Mouse (Mus musculus): Measurements from ENCODE around the gene H2afy.
"Not testable (repeated sequence)": the region's sequence is repeated elsewhere in the genome, so short reads cannot be mapped to it uniquely, and the experiment has no call there.

H2afy gene

GRCm38 (mm10) chr13:56073186-56073585 is 63.0 kb downstream of the H2afy start:
- no peak for DNase-seq (ENCODE audit: low read depth, low spot score)

- no peak for DNase-seq (ENCODE audit: low read depth, low spot score)
These were observed 63.9 kb downstream of the H2afy start for GRCm38 (mm10) chr13:56072268-56072607.

- peak; percentile 62 for DNase-seq (ENCODE audit: low read depth, low spot score)
These were observed 64.4 kb downstream of the H2afy start for GRCm38 (mm10) chr13:56071586-56072267.

GRCm38 (mm10) chr13:56069643-56070042 is 66.5 kb downstream of the H2afy start:
- DNase-seq (ENCODE audit: low read depth, low spot score): no peak

- DNase-seq (ENCODE audit: low read depth, low spot score): no peak
These were observed 67.6 kb downstream of the H2afy start for GRCm38 (mm10) chr13:56068517-56068916.

- DNase-seq (ENCODE audit: low read depth, low spot score): no peak
These were observed 69.3 kb downstream of the H2afy start for GRCm38 (mm10) chr13:56066904-56067303.

- DNase-seq (ENCODE audit: low read depth, low spot score): no peak
These were observed 70.0 kb downstream of the H2afy start for GRCm38 (mm10) chr13:56066152-56066551.

GRCm38 (mm10) chr13:56057761-56058160 is 78.4 kb downstream of the H2afy start:
- DNase-seq (ENCODE audit: low read depth, low spot score): no peak

- DNase-seq (ENCODE audit: low read depth, low spot score): no peak
These were observed 80.4 kb downstream of the H2afy start for GRCm38 (mm10) chr13:56055720-56056119.

- no peak for DNase-seq (ENCODE audit: low read depth, low spot score)
These were observed 82.1 kb downstream of the H2afy start for GRCm38 (mm10) chr13:56054089-56054488.

- no peak for DNase-seq (ENCODE audit: low read depth, low spot score)
These were observed 83.4 kb downstream of the H2afy start for GRCm38 (mm10) chr13:56052781-56053180.

GRCm38 (mm10) chr13:56050246-56050645 is 85.9 kb downstream of the H2afy start:
- DNase-seq (ENCODE audit: low read depth, low spot score): no peak

GRCm38 (mm10) chr13:56042221-56042620 is 93.9 kb downstream of the H2afy start:
- DNase-seq (ENCODE audit: low read depth, low spot score): no peak

- no peak for DNase-seq (ENCODE audit: low read depth, low spot score)
These were observed 95.5 kb downstream of the H2afy start for GRCm38 (mm10) chr13:56040621-56041020.

- DNase-seq (ENCODE audit: low read depth, low spot score): no peak
These were observed 96.4 kb downstream of the H2afy start for GRCm38 (mm10) chr13:56039610-56040371.

- DNase-seq (ENCODE audit: low read depth, low spot score): no peak
These were observed 107.2 kb downstream of the H2afy start for GRCm38 (mm10) chr13:56029006-56029405.

GRCm38 (mm10) chr13:56027996-56028395 is 108.2 kb downstream of the H2afy start:
- not testable (repeated sequence) for DNase-seq (ENCODE audit: low read depth, low spot score)

GRCm38 (mm10) chr13:56026623-56027022 is 109.5 kb downstream of the H2afy start:
- no peak for DNase-seq (ENCODE audit: low read depth, low spot score)

- DNase-seq (ENCODE audit: low read depth, low spot score): no peak
These were observed 110.1 kb downstream of the H2afy start for GRCm38 (mm10) chr13:56026026-56026425.

- no peak for DNase-seq (ENCODE audit: low read depth, low spot score)
These were observed 111.1 kb downstream of the H2afy start for GRCm38 (mm10) chr13:56025027-56025410.

- no peak for DNase-seq (ENCODE audit: low read depth, low spot score)
These were observed 111.6 kb downstream of the H2afy start for GRCm38 (mm10) chr13:56024410-56025026.
